Mouse (Mus musculus): ENCODE data around the gene Gm36028. TPM values are rescaled to one million over a fixed set of nuclear protein-coding genes. Genes with fewer than 3 reads are reported as not detected.

Gene Gm36028
- total RNA-seq, 2 experiments from 2014 or later: 0.44 to 0.53 TPM

DNA sequence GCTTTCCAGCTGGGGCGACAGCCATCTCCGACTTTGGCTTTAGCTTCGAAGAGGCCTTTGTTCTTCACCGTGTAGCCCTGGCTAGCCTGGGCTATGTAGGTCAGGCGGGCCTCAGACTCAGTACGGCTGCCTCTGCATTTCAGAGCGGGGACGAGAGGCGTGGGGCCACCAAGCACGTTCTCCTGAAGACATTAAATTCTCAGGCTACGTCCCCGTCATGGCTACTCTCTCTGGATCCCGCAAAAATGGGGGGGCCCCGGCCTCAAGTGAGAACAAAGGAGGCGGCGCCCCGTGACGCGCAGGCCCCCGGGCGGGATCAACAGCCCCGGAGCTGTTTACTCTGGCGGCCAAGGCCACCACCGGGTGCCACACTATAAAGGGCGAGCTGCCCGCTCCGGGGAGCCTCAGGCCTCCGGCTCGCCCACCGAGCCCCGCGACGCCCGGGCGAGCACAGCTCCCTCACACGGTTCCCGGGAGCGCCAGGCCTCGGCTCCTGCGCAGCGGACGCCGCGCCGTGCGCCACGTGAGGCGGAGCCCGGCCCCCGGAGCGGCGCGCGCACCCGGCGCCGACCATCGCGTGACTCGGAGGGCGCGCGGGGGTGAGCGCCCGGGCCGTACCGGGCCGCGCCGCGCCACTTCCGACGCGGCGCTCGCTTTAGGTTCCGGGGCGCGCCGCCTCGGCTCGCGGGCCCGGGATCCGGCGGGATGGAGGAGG lies 7.0 kb upstream of the Gm36028 start, which contains the start of gene Lrrc58:
Gene Lrrc58, plus strand, starts transcription at position 599 of the 715 bp plus-strand sequence.
- peak; percentile 82 for DNase-seq (ENCODE audit: low spot score)
- intact Hi-C loops (cut with DNase I): loop anchor here (1.0 to 5.0 kb wide), 2 partner anchors 18 to 224 kb away; no protein-coding TSS in a partner anchor

- no peak for DNase-seq (ENCODE audit: low spot score)
- intact Hi-C loops (cut with DNase I): loop anchor here (5.0 kb wide), 1 partner anchor 226 kb away; no protein-coding TSS in a partner anchor
Observed at GRCm38 (mm10) chr16:37865841-37866240, 4.9 kb upstream of the Gm36028 start.

DNA sequence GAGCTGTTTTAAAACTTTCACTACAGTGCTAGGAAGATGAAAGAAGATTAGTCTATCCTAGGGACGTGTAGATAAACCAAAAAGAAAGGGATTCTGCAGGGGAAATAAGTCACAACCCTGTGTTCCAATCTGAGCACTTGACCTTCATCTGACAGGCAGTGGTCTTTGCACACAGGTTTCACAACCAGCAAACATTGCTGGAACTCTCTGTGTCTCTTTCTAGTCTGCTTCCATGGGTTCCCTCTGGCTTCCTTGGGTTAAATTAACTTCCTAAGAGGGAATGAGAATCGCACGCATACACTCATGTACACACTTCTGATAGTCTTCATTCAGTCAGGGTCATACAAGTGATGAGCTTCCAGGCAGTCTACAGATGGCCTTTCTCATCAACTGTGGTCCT lies 2.9 kb upstream of the Gm36028 start:
- intact Hi-C loops (cut with DNase I): no loop called here
- no peak for DNase-seq (ENCODE audit: low spot score)

DNA sequence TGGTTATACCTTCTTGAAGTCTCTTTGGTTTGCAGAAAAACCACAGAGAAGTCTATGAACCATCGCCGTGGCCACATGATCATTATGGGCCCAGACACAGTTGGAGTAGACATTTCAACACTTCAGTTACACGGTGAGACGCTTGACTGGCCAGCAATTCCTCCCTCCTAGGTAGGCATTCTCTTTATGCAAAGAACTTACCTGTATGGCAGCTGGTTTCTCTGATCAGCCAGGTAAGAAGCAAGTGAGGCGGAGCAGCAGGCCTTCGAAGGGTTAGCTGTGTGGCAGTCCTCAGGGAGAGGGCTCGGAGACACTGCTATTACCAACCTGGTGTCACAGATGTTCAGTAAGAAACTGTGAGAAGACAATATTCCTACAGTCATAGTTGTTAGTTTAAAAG lies 733 bp downstream of the Gm36028 start:
- DNase-seq (ENCODE audit: low spot score): no peak
- intact Hi-C loops (cut with DNase I): no loop called here

DNA sequence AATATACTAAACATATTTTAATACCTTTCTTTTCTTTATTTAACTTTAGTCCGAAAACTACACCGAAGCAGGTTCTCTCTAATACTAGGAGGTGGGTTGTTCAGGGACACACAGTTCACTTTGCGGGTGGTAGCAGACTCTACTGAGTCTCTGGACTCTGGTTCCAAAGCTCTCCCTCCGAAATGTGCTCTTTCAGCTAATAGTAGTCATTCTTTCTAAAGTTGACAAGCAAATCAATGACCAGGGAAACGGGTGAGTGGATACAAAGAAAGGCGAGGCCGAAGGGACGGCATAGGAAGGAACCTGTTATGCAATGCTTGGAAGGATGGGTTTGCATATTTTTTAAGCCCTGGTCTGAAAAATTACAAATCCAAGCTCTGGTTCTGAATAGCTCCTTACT lies 3.5 kb downstream of the Gm36028 start:
- no peak for DNase-seq (ENCODE audit: low spot score)
- intact Hi-C loops (cut with DNase I): no loop called here

- intact Hi-C loops (cut with DNase I): no loop called here
- no peak for DNase-seq (ENCODE audit: low spot score)
Observed at GRCm38 (mm10) chr16:37856327-37856726, 4.6 kb downstream of the Gm36028 start.

- intact Hi-C loops (cut with DNase I): no loop called here
- DNase-seq (ENCODE audit: low spot score): no peak
Observed at GRCm38 (mm10) chr16:37855583-37855982, 5.4 kb downstream of the Gm36028 start.

DNA sequence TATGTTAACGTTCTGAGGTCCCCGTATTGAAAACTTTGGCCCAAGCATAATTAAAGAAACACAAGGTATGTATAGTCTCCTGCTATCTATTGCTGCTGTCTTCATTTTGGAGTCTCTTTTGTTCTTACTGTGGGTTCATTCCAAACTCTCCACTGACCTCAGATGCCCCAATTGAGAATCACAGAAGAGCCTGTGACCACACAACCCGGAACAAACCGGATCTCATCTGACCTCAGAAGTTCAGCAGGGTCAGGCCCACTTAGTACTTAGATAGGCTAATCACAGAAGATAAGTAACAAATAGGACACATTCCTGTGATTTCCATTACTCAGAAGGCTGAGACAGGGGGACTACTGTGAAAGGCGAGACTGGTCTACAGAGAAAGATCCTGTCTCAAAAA lies 6.4 kb downstream of the Gm36028 start:
- intact Hi-C loops (cut with DNase I): no loop called here
- no peak for DNase-seq (ENCODE audit: low spot score)

- no peak for DNase-seq (ENCODE audit: low spot score)
- intact Hi-C loops (cut with DNase I): no loop called here
Observed at GRCm38 (mm10) chr16:37854054-37854453, 6.9 kb downstream of the Gm36028 start.

DNA sequence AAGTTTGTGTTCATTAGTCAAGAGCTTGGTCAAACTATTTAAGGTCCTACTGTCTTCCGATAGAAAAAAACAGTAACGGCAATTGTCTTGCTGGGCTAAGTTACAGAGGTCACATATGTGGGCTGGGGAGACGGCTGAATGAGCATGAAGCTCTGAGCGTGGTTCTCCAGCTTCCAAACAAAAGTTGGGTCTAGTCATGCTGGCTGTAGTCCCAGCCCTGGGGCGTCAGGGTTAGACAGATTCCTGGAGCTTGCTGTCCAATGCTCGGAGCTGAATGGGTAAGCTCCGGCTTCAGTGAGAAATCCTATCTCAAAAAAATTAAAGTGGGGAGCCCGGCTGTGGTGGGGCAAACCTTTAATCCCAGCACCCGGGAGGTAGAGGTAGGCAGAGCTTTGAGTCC lies 7.7 kb downstream of the Gm36028 start:
- intact Hi-C loops (cut with DNase I): no loop called here
- no peak for DNase-seq (ENCODE audit: low spot score)

- peak; percentile 46 for DNase-seq (ENCODE audit: low spot score)
- intact Hi-C loops (cut with DNase I): no loop called here
Observed at GRCm38 (mm10) chr16:37851366-37851765, 9.6 kb downstream of the Gm36028 start.

GRCm38 (mm10) chr16:37847081-37847480 lies 13.9 kb downstream of the Gm36028 start:
- intact Hi-C loops (cut with DNase I): no loop called here

DNA sequence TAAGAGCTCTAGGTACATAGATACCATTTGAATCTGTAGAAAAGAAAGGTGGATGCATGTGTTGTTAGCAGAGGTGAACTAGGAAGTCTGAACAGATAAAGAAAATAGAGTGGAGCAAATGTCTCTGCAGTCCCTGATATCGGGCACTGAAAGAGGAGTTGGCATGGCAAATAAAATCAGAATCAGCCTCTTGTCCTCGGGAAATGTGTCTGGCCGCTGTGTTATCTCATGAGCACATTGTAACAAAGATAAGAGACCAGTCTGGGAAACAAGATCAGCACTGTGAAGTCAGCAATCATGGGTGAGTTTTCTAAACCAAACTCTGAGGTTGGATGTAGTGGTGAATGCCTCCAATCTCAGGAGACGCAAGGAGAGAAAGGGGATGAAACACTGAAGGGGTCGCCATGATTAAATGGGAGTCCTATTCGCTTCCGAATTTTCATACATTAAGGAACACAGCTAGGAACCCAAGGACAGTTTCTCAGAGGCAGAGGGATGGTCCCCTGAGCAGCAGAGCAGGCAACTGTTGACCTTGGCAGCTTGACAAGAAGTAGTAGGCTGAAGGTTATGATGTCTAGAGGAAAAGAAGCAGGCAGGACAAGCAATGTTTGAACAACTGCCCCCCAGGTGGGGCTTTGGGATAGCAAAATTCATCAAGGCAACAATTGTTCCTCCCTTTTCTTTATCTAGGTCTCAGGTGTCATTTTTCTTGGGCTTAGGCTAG lies 15.6 kb downstream of the Gm36028 start:
- no peak for DNase-seq (ENCODE audit: low spot score)
- intact Hi-C loops (cut with DNase I): no loop called here

More at GRCm38 (mm10) chr16:37847081-37847480, 13.9 kb downstream of the Gm36028 start:
- no peak for DNase-seq (ENCODE audit: low spot score)

DNA sequence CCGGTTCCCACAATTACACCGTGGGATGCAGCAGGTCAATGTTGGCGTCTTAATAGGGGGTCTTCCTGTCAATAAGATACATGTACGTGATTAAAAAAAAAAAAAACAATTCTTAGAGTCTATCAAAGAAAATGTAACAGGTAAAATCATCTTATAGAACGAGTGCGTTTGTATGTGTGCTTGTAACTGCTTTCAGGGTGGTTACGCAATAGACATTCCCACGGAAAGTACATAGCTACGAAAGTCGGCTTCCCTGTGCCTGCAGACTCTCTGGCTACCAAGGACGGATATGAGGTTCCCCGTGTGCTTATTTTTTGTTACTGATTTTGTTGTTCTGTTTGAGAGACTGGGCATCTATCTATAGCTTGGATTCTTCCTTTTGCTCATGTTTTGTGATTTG lies 17.2 kb downstream of the Gm36028 start:
- no peak for DNase-seq (ENCODE audit: low spot score)
- intact Hi-C loops (cut with DNase I): no loop called here

DNA sequence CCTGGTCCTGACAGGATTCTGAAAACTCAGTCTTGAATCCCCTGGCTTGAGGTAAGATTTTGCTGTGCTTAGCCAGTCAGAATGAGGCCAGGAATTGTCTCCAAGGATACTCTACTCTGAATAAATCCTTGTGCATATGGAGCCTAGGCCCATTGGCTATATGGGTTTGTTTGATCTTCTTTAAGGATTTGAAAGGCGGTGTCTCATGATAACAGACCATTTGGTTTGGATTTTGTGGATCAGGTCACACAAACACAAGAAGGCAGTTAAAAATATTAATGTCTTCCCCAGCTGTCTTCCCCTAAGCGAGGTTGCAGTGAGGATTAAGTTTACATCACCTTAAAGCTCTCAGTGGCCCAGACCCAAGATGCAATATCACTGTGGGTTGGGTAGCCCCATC lies 18.5 kb downstream of the Gm36028 start:
- no peak for DNase-seq (ENCODE audit: low spot score)
- intact Hi-C loops (cut with DNase I): no loop called here

DNA sequence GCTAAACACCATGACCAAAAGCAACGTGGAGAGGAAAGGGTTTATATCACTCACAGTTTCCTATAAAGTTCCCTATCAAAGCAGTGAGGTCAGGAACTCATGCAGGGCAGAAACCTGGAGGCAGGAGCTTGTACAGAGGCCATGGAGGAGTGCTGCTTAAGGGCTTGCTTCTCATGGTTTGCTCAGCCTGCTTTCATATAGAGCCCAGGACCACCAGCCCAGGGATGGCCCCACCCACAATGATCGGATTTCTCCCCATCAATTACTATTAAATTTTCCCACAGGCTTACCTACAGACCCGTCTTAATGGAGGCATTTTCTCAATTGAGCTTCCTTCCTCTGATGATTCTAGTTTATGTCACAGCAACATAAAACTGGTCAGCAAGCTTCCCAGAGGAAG lies 23.4 kb downstream of the Gm36028 start:
- intact Hi-C loops (cut with DNase I): no loop called here
- no peak for DNase-seq (ENCODE audit: low spot score)

DNA sequence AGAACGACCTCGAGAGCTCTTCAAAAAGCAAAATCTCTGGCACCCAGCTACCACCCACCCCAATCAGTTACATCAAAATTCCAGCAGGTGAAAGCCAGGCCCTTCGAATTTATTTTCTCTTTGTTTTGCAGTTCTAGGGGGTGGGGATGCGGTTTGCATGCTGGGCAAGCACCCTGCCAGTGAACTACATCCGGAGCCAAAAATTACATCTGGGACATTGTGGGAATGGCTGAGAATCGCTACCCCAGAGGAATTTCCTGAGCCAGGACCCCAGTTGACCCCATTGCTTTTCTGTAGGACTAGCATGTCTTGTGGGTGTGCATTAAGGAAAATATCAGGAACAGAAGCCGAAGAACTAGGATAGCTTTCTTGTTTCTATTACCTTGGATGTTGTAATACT lies 29.9 kb downstream of the Gm36028 start:
- DNase-seq (ENCODE audit: low spot score): no peak

GRCm38 (mm10) chr16:37826286-37826685 lies 34.7 kb downstream of the Gm36028 start:
- no peak for DNase-seq (ENCODE audit: low spot score)
- intact Hi-C loops (cut with DNase I): no loop called here

More for the DNA sequence above, 29.9 kb downstream of the Gm36028 start:
- intact Hi-C loops (cut with DNase I): no loop called here

DNA sequence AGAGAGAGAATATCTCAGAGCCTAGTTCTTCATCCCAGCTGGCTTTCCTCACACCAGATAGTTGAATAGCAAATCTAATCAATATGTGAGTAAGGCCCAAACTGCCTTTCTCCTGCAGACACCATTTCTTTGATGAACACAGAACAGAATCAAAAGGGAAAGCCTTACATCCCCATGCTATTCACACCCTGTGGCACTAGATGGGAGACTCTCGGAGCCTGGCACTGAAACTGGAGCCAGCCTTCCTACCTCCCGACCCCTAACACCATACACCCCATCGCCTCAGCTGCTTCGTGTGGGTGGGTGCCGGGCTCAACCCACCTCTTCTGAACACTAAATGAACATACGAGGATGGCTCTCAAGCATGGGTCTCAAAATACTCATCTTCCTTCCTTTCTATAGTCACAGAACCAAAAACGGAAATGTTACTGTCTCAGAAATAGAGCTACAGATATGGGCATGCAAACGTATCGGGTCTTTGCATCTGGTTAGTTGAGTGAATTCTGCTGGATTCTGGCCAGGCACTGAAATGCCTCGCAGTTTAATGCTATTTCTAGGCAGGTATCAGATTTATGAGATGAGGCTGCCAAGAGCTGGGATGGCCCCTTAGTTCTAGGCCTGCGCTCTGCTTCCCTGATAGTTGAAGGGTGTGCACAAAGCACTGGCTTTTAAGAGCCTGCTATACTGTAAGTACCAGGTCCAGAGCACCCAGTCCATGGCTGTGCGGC lies 36.0 kb downstream of the Gm36028 start:
- no peak for DNase-seq (ENCODE audit: low spot score)
- intact Hi-C loops (cut with DNase I): no loop called here

DNA sequence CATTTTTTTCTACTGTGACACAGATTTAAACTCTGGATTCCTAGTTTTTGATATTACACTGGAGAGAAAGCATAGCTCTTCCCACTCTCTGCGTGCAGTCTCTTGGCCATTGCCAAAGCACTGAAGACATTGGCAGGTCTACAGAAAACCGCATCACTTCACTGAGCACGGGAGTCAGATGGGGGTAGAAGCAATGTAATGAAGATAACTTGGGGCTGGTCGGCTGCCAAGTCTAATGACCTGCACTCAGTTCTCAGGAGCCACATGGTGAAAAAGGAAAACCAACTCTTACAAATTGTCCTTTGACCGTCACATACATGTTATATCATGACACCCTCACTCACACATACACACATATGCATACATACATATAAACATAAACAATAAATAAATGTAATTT lies 37.0 kb downstream of the Gm36028 start:
- intact Hi-C loops (cut with DNase I): no loop called here
- no peak for DNase-seq (ENCODE audit: low spot score)

DNA sequence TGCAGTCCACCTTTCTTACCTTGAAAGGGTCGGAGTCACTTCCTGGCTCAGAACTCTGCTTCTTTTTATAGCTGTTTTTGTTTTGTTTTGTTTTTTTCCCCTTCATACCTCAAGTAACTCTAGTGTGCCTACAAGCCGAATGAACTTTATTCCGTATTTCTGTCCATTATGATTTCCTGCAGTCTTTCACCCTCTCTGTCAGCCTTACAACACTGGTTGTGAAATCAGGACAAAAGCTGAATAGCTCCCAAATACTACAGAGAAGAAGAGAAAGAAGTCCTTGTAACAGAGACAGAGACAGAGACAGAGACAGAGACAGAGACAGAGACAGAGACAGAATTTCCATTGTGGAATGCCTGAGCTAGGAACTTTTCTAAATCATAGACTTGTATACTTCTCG lies 43.0 kb downstream of the Gm36028 start:
- no peak for DNase-seq (ENCODE audit: low spot score)

More for the DNA sequence above, 43.0 kb downstream of the Gm36028 start:
- intact Hi-C loops (cut with DNase I): loop anchor here (5.0 to 10.0 kb wide), 3 partner anchors 54 to 377 kb away; partner anchors contain the start of genes Gtf2e1 and Rabl3
